Mouse (Mus musculus) limb, embryonic 11.5 days (tissue): ENCODE measurements around the gene Siah1a. TPM values are rescaled to one million over a fixed set of nuclear protein-coding genes. Genes with fewer than 3 reads are reported as not detected.

Experiments
- polyA plus RNA-seq: library from polyadenylated mRNA; unstranded; fragments of >200 nt; fragmentation: Nextera tagmentation; extraction: Ambion mirVana; gene quantifications from 2 replicates; pipeline ENCODE4 v1.2.1, GENCODE M21; 2014

Gene Siah1a
- polyA plus RNA-seq, 1 experiment from 2014 or later = 59.8 TPM

Other genes starting within 250 kb of the Siah1a start
- 0.07 TPM in 1 of 2 replicates, not detected in the other for gene Abcc12, start 165.2 kb downstream of the Siah1a start, polyA plus RNA-seq
- gene Lonp2, start 121.9 kb downstream of the Siah1a start, polyA plus RNA-seq = 51.0 and 51.4 TPM in 2 replicates
- gene Gm10638, start 235 bp downstream of the Siah1a start, polyA plus RNA-seq = 5.9 and 7.4 TPM in 2 replicates
- 12.1 and 13.0 TPM in 2 replicates for gene N4bp1, start 139.3 kb upstream of the Siah1a start, polyA plus RNA-seq